ENCODE assay signal across 8 mouse cellular contexts in genomic region chr10:62920766-62921156, GRCm38 (mm10). TPM values are rescaled to one million over a fixed set of nuclear protein-coding genes. Genes with fewer than 3 reads are reported as not detected.
DNase-seq lines count a peak whose midpoint lies in the region; ATAC-seq lines count a peak whose summit lies in the region.

No protein-coding gene starts in this region.

- H3K27ac ChIP-seq in heart, embryonic 15.5 days = peak overlapping the region; percentile 91
- peak overlapping the region; percentile 92 for H3K27ac ChIP-seq in hindbrain, embryonic 10.5 days
- peak overlapping the region; percentile 86 for H3K27ac ChIP-seq in midbrain, embryonic 10.5 days (replicated peaks)

- peak overlapping the region; percentile 91 for H3K4me2 ChIP-seq in heart, embryonic 15.5 days

- no peaks in the 10 kb centered on the region for H3K36me3 ChIP-seq in heart, embryonic 15.5 days
- H3K36me3 ChIP-seq in hindbrain, embryonic 10.5 days = no peaks in the 10 kb centered on the region
- H3K36me3 ChIP-seq in midbrain, embryonic 10.5 days = no peaks in the 10 kb centered on the region

- peak overlapping the region; percentile 94 for H3K9ac ChIP-seq in heart, embryonic 15.5 days

- peak; percentile 63 for ATAC-seq in heart, embryonic 15.5 days (replicated peaks; ENCODE audit: insufficient number of reproducible peaks, insufficient read depth, low FRiP score, low read depth)
- peak; percentile 22 for ATAC-seq in activated CD4-positive, CD25-positive, alpha-beta regulatory T cell, adult 4 months

- intact Hi-C loops in heart, postnatal 10 days (cut with DNase I) = loop anchor here (5.0 kb wide), 1 partner anchor 53 kb away; no protein-coding TSS in a partner anchor

- H3K4me1 ChIP-seq in heart, embryonic 15.5 days (replicated peaks) = peaks cover 16% of the 10 kb centered on the region
- H3K4me1 ChIP-seq in hindbrain, embryonic 10.5 days (replicated peaks) = peaks cover 15% of the 10 kb centered on the region
- H3K4me1 ChIP-seq in midbrain, embryonic 10.5 days = peaks cover 17% of the 10 kb centered on the region

- no peaks in the 10 kb centered on the region for H3K9me3 ChIP-seq in heart, embryonic 15.5 days (replicated peaks)
- no peaks in the 10 kb centered on the region for H3K9me3 ChIP-seq in hindbrain, embryonic 10.5 days
- H3K9me3 ChIP-seq in midbrain, embryonic 10.5 days (replicated peaks) = no peaks in the 10 kb centered on the region

- no peak for DNase-seq in heart, postnatal 10 days
- DNase-seq in hindbrain, embryonic 10.5 days (ENCODE audit: low spot score) = no peak
- no peak for DNase-seq in midbrain, embryonic 10.5 days (ENCODE audit: low spot score)
- no peak for DNase-seq in frontal cortex, postnatal 14 days (ENCODE audit: low spot score in 2 of 2)
- no peak for DNase-seq in cerebellum, postnatal 36 days
- DNase-seq in lung, postnatal 10 days = no peak

- H3K4me3 ChIP-seq in heart, embryonic 15.5 days = peak overlapping the region; percentile 90
- peak overlapping the region; percentile 94 for H3K4me3 ChIP-seq in hindbrain, embryonic 10.5 days
- peak overlapping the region; percentile 87 for H3K4me3 ChIP-seq in midbrain, embryonic 10.5 days

- H3K27me3 ChIP-seq in heart, embryonic 15.5 days = no peaks in the 10 kb centered on the region
- H3K27me3 ChIP-seq in hindbrain, embryonic 10.5 days (ENCODE audit: insufficient read depth, poor library complexity, severe bottlenecking) = no peaks in the 10 kb centered on the region
- no peaks in the 10 kb centered on the region for H3K27me3 ChIP-seq in midbrain, embryonic 10.5 days (ENCODE audit: low read depth, poor library complexity, severe bottlenecking)

- under 1% methylated on average over 29 of the region's 29 CpGs for WGBS in heart, embryonic 15.5 days
- under 1% methylated on average over 29 of the region's 29 CpGs for WGBS in hindbrain, embryonic 10.5 days
- WGBS in midbrain, embryonic 10.5 days = 0% methylated on average over 29 of the region's 29 CpGs

RNA-seq across cellular contexts. Expression of gene Slc25a16, which starts 0.3 kb away (rescaled TPM):
- 12.0 and 13.1 TPM in 2 replicates for polyA plus RNA-seq in heart, embryonic 15.5 days (2015; fragmentation: Nextera tagmentation; extraction: Ambion mirVana)
- total RNA-seq in heart, postnatal 10 days (2021) = 10 to 100 TPM; 29.5 to 30.7 TPM
- 1 to 10 TPM; 3.2 to 3.5 TPM for polyA plus RNA-seq in activated CD4-positive, CD25-positive, alpha-beta regulatory T cell, adult 4 months (2017; shearing (Covaris generic))
- 9.3 and 9.6 TPM in 2 replicates for polyA plus RNA-seq in hindbrain, embryonic 10.5 days (2016; fragmentation: Nextera tagmentation; extraction: Ambion mirVana)
- 8.5 and 9.4 TPM in 2 replicates for polyA plus RNA-seq in midbrain, embryonic 10.5 days (2016; fragmentation: Nextera tagmentation; extraction: Ambion mirVana)

RNA-seq across cellular contexts. Expression of gene Tet1, which starts 12.0 kb away (rescaled TPM):
- 25.6 and 26.9 TPM in 2 replicates for polyA plus RNA-seq in heart, embryonic 15.5 days (2015; fragmentation: Nextera tagmentation; extraction: Ambion mirVana)
- 10 to 100 TPM; 23.3 to 35.6 TPM for total RNA-seq in heart, postnatal 10 days (2021)
- polyA plus RNA-seq in activated CD4-positive, CD25-positive, alpha-beta regulatory T cell, adult 4 months (2017; shearing (Covaris generic)) = 1 to 10 TPM; 5.1 to 6.3 TPM
- polyA plus RNA-seq in hindbrain, embryonic 10.5 days (2016; fragmentation: Nextera tagmentation; extraction: Ambion mirVana) = 26.7 and 27.5 TPM in 2 replicates
- 24.8 and 31.3 TPM in 2 replicates for polyA plus RNA-seq in midbrain, embryonic 10.5 days (2016; fragmentation: Nextera tagmentation; extraction: Ambion mirVana)

RNA-seq across cellular contexts. Expression of gene Dna2, which starts 26.1 kb away (rescaled TPM):
- polyA plus RNA-seq in heart, embryonic 15.5 days (2015; fragmentation: Nextera tagmentation; extraction: Ambion mirVana) = 10.1 and 13.4 TPM in 2 replicates
- 1 to 10 TPM; 3.3 to 3.5 TPM for total RNA-seq in heart, postnatal 10 days (2021)
- 1 to 10 TPM; 4.6 to 5.2 TPM for polyA plus RNA-seq in activated CD4-positive, CD25-positive, alpha-beta regulatory T cell, adult 4 months (2017; shearing (Covaris generic))
- polyA plus RNA-seq in hindbrain, embryonic 10.5 days (2016; fragmentation: Nextera tagmentation; extraction: Ambion mirVana) = 21.0 and 32.2 TPM in 2 replicates
- polyA plus RNA-seq in midbrain, embryonic 10.5 days (2016; fragmentation: Nextera tagmentation; extraction: Ambion mirVana) = 28.7 and 31.9 TPM in 2 replicates

RNA-seq across cellular contexts. Expression of gene Rufy2, which starts 59.3 kb away (rescaled TPM):
- 15.0 and 17.4 TPM in 2 replicates for polyA plus RNA-seq in heart, embryonic 15.5 days (2015; fragmentation: Nextera tagmentation; extraction: Ambion mirVana)
- 10 to 100 TPM; 17.3 to 19.0 TPM for total RNA-seq in heart, postnatal 10 days (2021)
- 10 to 100 TPM; 35.9 to 36.7 TPM for polyA plus RNA-seq in activated CD4-positive, CD25-positive, alpha-beta regulatory T cell, adult 4 months (2017; shearing (Covaris generic))
- polyA plus RNA-seq in hindbrain, embryonic 10.5 days (2016; fragmentation: Nextera tagmentation; extraction: Ambion mirVana) = 20.6 and 23.4 TPM in 2 replicates
- 24.9 and 25.3 TPM in 2 replicates for polyA plus RNA-seq in midbrain, embryonic 10.5 days (2016; fragmentation: Nextera tagmentation; extraction: Ambion mirVana)
